Mouse (Mus musculus) forebrain, embryonic 12.5 days (tissue): ENCODE measurements around the gene Tmem171. TPM values are rescaled to one million over a fixed set of nuclear protein-coding genes. Genes with fewer than 3 reads are reported as not detected.

ENCODE experiments used
- ATAC-seq: fragments of 200-750 bp; cut with Nextera tagmentation; 2 replicates; pipeline ENCODE4 v1.8.0; 2017; ENCODE audit warnings: moderate TSS enrichment; ENCODE audit not compliant: low FRiP score
- H3K27ac ChIP-seq: fragments of 300-500 bp; sonication (generic); 2 replicates; pipeline ENCODE4 v1.5.1; 2016; ENCODE audit warnings: mild to moderate bottlenecking
- H3K27me3 ChIP-seq: fragments of 300-500 bp; sonication (generic); 2 replicates; pipeline ENCODE4 v1.6.1; 2016; ENCODE audit warnings: mild to moderate bottlenecking
- H3K36me3 ChIP-seq: fragments of 300-500 bp; sonication (generic); replicated peaks from 2 replicates; pipeline ENCODE4 v1.6.1; 2016; ENCODE audit warnings: mild to moderate bottlenecking
- H3K4me1 ChIP-seq: fragments of 300-500 bp; sonication (generic); 2 replicates; pipeline ENCODE4 v1.6.1; 2016
- H3K4me2 ChIP-seq: fragments of 300-500 bp; sonication (generic); 2 replicates; pipeline ENCODE4 v1.6.1; 2016; ENCODE audit warnings: mild to moderate bottlenecking, moderate library complexity
- H3K4me3 ChIP-seq: fragments of 300-500 bp; sonication (generic); replicated peaks from 2 replicates; pipeline ENCODE4 v1.5.1; 2016; ENCODE audit warnings: mild to moderate bottlenecking
- H3K9ac ChIP-seq: fragments of 300-500 bp; sonication (generic); 2 replicates; pipeline ENCODE4 v1.6.1; 2016; ENCODE audit warnings: mild to moderate bottlenecking
- H3K9me3 ChIP-seq: fragments of 300-500 bp; sonication (generic); 2 replicates; pipeline ENCODE4 v1.6.1; 2016
- WGBS: fragments of 180-500 bp; shearing (Covaris S2); methylation state at CpG from one replicate; pipeline ENCODE4 v1.1.7; 2016; 5-methylcytosine and 5-hydroxymethylcytosine counted together
- polyA plus RNA-seq: library from polyadenylated mRNA; unstranded; fragments of >200 nt; fragmentation: Nextera tagmentation; extraction: Ambion mirVana; gene quantifications from 2 replicates; pipeline ENCODE4 v1.2.1, GENCODE M21; 2016

The Tmem171 gene
- polyA plus RNA-seq, 1 experiment from 2014 or later = not detected

DNA sequence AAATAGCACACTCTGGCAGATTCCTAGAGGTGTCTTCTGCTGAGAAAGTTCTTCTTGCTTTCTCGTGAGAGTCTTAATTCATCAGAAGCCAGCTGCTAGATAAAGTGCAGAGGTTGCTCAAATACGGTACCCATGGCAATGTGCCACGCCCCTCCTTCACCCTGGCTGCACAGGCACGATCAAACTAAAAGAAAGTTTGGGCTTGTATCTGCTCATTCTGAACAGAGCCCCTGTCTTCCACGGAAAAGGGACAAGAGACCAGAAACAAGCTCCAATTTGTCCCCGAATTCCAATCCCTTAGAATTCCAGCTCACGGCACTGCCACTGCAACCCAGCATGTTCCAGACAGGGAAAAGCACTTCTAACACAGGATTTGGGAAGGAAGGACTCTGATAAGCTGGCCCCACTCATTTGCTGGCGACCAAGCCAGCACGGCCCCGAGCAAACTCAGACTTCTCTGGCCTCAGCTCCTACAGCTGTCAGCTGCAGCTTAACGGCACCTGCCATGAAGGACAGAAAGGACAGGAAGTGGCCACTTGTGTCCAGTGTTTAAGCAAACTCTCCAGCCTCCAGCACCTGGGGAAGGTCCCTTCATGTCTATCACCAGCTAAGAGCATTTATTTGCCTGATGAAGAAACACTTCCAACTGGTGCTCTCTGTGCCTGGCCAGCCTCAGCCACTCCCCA is 4.9 kb downstream of the Tmem171 start:
- Histone ChIP-seq H3K9me3 (no peaks in the 10 kb centered on the region), H3K4me3 (no peak overlapping the region), H3K27ac (no peak overlapping the region), H3K9ac (no peak overlapping the region), H3K4me2 (no peak overlapping the region), H3K36me3 (no peaks in the 10 kb centered on the region), H3K4me1 (peaks cover 10% of the 10 kb centered on the region), H3K27me3 (peaks cover 20% of the 10 kb centered on the region)
- no peak for ATAC-seq
- 82% methylated on average over 11 of the region's 11 CpGs for whole genome bisulfite sequencing

DNA sequence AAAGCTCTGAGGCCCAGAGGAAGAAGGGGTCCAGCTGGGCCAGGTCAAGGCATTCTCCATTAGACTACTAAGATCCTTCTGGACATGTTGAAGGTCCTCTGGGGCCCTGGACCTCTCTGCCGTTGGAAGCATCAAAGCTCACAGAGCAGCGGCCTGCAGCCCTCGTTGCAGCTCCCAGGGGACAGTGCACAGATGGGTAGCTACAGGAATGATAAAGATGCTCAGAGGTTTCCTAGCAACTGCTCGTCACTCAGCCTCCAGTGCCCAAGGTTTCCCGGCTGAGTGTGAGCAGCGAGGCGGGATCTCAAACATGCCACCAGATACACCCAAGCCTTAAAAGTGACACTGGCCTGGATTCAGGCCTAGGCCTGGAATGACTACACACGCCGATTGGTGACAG is 6.7 kb downstream of the Tmem171 start:
- peaks cover 7% of the 10 kb centered on the region; the same call in 1 of the 2 replicates for H3K4me1 ChIP-seq
- peaks cover 3% of the 10 kb centered on the region; the same call in 1 of the 2 replicates for H3K27me3 ChIP-seq
- WGBS = 74% methylated on average over 9 of the region's 9 CpGs
- H3K36me3 ChIP-seq = no peaks in the 10 kb centered on the region
- H3K9me3 ChIP-seq = 0 out of 2 replicates have a peak, but pooled peaks cover 3% of the 10 kb centered on the region
- no peak overlapping the region for H3K4me3 ChIP-seq
- no peak overlapping the region for H3K9ac ChIP-seq
- no peak overlapping the region for H3K27ac ChIP-seq
- no peak overlapping the region for H3K4me2 ChIP-seq
- ATAC-seq = no peak

DNA sequence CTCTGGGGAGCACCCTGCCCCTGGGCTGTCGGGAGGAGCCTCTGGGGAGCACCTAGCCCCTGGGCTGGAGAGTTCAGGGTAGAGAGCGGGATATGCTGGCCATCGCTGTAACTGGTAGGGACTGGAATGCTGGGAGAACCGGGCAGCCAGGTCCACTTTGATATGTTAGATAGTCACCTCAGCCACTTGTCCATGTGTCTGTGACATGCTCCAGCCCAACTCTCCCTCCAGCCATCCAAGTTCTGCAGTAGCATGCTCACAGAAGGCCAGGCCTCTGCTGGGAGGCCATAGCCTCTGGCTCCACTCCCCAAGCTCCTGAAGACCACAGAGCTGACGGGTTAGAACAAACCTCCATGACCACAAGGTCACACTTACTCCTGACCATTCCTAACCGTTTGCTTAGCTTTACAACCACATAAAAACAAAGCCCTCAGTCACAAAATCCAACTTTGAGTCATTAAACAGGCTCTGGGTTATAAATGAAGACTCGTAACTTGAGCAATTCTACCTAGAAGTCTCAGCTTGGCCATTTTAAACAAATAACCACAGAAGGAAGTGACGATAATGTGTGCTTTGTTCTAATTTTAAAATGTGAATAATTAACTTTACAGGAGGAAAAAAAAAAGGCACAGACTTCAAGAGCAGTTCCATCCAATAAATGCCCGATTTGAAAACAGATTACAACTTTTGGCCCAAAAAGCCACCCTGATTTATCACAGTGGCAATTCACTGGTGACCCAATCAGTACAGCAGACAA is 10.3 kb downstream of the Tmem171 start:
- H3K36me3 ChIP-seq = no peaks in the 10 kb centered on the region
- 87% methylated on average over 9 of the region's 9 CpGs for WGBS
- H3K4me3 ChIP-seq = no peak overlapping the region
- H3K27me3 ChIP-seq = no peaks in the 10 kb centered on the region
- H3K9ac ChIP-seq = no peak overlapping the region
- no peak for ATAC-seq
- no peak overlapping the region for H3K27ac ChIP-seq
- 0 out of 2 replicates have a peak, but pooled peaks cover 3% of the 10 kb centered on the region for H3K9me3 ChIP-seq
- peaks cover 7% of the 10 kb centered on the region; the same call in 1 of the 2 replicates for H3K4me1 ChIP-seq
- no peak overlapping the region for H3K4me2 ChIP-seq

DNA sequence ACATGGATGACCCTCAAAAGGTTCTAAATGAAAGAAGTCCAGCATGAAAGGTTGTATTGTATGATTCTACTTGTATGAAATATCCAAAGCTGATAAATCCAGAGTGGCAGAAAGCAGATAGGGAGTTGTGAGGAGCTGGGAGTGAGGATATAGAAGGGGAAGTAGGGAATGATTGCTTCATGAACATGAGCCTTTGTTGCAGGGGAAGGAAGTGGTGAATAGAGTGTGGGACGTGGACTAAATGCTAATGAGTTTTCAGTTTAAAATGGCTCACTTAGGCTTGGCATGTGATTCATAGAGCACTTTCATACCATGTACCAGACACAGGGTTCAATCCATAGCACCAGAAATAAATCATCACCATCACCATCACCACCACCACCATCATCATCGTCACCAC is 11.2 kb downstream of the Tmem171 start:
- 0 out of 2 replicates have a peak, but pooled peaks cover 3% of the 10 kb centered on the region for H3K9me3 ChIP-seq
- no peak overlapping the region for H3K9ac ChIP-seq
- ATAC-seq = no peak
- WGBS = 89% methylated on average over 2 of the region's 2 CpGs
- no peaks in the 10 kb centered on the region; the same call in 1 of the 2 replicates for H3K27me3 ChIP-seq
- no peak overlapping the region for H3K4me2 ChIP-seq
- no peak overlapping the region for H3K4me3 ChIP-seq
- peaks cover 7% of the 10 kb centered on the region; the same call in 1 of the 2 replicates for H3K4me1 ChIP-seq
- no peak overlapping the region for H3K27ac ChIP-seq
- H3K36me3 ChIP-seq = no peaks in the 10 kb centered on the region

DNA sequence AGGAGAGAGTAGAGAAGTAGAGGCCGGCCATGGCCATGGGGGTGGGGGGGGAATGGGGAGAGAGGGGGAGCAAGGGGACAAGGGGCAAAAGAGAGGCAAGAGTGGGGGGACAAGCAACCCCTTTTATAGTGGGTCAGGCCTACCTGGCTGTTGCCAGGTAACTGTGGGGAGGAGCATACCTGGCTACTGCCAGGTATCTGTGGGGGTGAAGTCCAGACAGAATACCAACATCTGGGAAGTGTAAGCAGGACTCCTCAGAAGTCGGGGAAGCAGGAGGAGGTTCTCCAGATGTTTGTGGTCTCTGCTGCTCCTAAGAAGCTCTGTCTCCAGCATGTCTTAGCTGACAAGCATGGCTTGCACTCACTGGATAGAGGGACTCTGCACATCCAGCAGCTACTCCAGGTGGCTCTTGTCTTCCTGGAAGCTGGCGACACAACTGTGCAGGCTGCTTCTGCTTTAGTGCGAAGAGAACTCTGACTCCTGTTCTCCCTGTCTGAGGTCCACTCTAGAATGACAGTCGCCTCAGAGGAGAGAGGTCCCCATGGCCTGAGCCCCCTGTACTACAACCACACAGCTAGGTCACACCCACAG is 14.1 kb downstream of the Tmem171 start:
- no peaks in the 10 kb centered on the region for H3K36me3 ChIP-seq
- ATAC-seq = no peak
- H3K9me3 ChIP-seq = 0 out of 2 replicates have a peak, but pooled peaks cover 3% of the 10 kb centered on the region
- H3K27me3 ChIP-seq = no peaks in the 10 kb centered on the region; the same call in 1 of the 2 replicates
- no peaks in the 10 kb centered on the region for H3K4me1 ChIP-seq
- no peak overlapping the region for H3K4me3 ChIP-seq
- H3K27ac ChIP-seq = no peak overlapping the region
- no peak overlapping the region for H3K4me2 ChIP-seq
- 86% methylated on average over 5 of the region's 5 CpGs for WGBS
- H3K9ac ChIP-seq = no peak overlapping the region

DNA sequence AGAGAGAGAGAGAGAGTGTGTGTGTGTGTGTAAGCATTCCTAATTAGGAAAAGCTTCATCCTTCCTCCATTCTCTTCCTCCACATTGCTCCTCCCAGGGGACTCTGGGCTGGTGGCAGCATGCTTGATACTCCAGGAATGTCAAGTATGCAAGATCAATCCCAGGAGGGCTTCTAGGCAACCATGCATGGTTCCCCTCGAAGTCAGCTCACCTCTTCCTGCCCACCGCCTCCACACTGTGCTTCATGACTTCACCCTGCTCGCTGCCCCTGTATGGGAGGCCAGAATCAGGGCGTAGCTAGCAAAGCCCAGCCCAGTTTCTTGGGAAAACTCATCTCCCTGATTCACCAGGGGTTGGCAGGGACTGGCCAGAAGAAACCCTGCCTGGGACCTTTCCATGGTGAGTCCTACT is 15.0 kb downstream of the Tmem171 start:
- no peaks in the 10 kb centered on the region; the same call in 1 of the 2 replicates for H3K27me3 ChIP-seq

DNA sequence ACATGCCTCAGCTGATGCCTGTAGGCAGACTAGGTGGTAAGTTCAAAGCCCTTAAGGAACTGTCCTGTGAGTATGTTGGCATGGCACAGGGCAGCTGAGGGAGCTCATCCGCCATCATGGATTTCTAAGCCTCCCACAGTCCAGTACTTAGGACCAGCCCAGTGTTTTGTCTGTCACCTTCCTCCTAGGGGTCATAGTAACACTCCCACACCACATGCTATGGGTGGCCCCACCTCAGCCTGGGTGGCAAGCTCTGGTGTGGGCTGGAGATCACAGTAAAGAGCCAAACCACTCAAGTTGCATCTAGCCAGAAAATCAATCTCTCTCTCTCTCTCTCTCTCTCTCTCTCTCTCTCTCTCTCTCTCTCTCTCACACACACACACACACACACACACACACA is 15.4 kb downstream of the Tmem171 start:
- Histone ChIP-seq H3K9me3 (0 out of 2 replicates have a peak, but pooled peaks cover 3% of the 10 kb centered on the region), H3K4me1 (no peaks in the 10 kb centered on the region), H3K4me2 (no peak overlapping the region), H3K27ac (no peak overlapping the region), H3K9ac (no peak overlapping the region), H3K4me3 (no peak overlapping the region), H3K36me3 (no peaks in the 10 kb centered on the region), H3K27me3 (no peaks in the 10 kb centered on the region; the same call in 1 of the 2 replicates)
- WGBS = 87% methylated on average over 1 of the region's 1 CpGs
- ATAC-seq = no peak

More for the DNA sequence above, 15.0 kb downstream of the Tmem171 start:
- H3K27ac ChIP-seq = no peak overlapping the region
- H3K4me1 ChIP-seq = no peaks in the 10 kb centered on the region
- 0 out of 2 replicates have a peak, but pooled peaks cover 3% of the 10 kb centered on the region for H3K9me3 ChIP-seq
- no peak overlapping the region for H3K4me3 ChIP-seq
- H3K9ac ChIP-seq = no peak overlapping the region
- ATAC-seq = no peak
- WGBS = 61% methylated on average over 4 of the region's 4 CpGs
- no peak overlapping the region for H3K4me2 ChIP-seq
- no peaks in the 10 kb centered on the region for H3K36me3 ChIP-seq

DNA sequence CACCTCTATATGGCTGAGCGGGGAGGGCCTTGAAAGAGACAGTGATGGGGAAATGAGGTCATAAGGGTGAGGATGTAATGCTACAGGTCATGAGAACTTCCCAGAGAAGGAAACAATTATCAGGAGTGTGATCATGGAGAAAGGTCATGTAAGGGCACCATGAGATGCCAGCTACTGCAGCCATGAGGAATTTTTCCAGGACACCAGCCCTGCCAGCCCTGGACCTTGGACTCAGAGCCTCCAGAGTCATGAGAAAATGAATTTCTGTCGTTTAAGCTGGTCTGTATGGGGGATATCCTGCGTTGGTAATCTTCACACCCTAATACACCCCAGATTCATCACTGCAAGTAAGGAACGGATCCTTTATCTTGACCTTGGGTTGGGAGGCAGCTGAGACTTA is 20.7 kb downstream of the Tmem171 start:
- H3K27ac ChIP-seq = no peak overlapping the region
- no peaks in the 10 kb centered on the region for H3K36me3 ChIP-seq
- 82% methylated on average over 4 of the region's 4 CpGs for WGBS
- no peaks in the 10 kb centered on the region for H3K4me1 ChIP-seq
- H3K9ac ChIP-seq = no peak overlapping the region
- no peak overlapping the region for H3K4me3 ChIP-seq
- no peak overlapping the region for H3K4me2 ChIP-seq
- ATAC-seq = no peak
- H3K27me3 ChIP-seq = no peaks in the 10 kb centered on the region; the same call in 1 of the 2 replicates
- no peaks in the 10 kb centered on the region for H3K9me3 ChIP-seq

DNA sequence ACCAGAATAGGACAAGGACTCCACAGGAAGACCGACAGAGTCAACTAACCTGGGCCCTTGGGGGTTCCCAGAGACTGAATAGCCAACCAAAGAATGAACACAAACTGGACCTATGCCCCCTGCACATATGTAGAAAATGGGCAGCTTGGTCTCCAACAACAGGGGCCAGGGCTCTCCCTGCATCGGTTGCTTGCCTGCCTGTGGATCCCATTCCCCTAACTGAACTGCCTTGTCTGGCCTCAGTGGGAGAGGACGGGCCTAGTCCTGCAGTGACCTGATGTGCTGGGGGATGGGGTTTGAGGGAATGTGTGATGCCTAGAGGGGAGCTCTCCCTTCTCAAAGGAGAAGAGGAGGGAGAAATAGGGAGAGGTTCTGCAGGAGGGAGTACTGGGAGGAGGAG is 25.3 kb downstream of the Tmem171 start:
- 80% methylated on average over 3 of the region's 3 CpGs for WGBS
- ATAC-seq = no peak

DNA sequence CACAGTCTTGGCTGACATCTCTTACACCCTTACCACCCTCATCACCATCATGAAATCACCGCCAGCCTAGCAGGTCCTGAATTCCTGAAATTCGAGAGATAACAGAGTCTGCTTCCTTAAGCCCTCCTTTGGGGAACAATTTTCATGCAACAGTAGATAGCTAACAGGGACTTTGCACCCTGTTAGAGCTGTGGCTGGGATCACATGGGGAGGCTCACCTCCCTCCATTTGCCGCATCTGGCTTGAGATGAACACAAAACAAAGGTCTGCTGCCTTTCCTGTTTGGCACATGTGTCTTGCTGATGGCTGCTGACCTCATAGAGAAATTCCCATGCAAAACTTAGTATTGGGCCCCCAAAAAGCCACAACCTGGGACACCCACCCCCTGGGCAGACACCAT is 27.3 kb downstream of the Tmem171 start:
- Histone ChIP-seq H3K9me3 (no peaks in the 10 kb centered on the region), H3K27me3 (no peaks in the 10 kb centered on the region), H3K4me1 (no peaks in the 10 kb centered on the region), H3K9ac (no peak overlapping the region), H3K36me3 (no peaks in the 10 kb centered on the region), H3K27ac (no peak overlapping the region), H3K4me2 (no peak overlapping the region), H3K4me3 (no peak overlapping the region)
- no peak for ATAC-seq
- 81% methylated on average over 3 of the region's 3 CpGs for WGBS

More for the DNA sequence above, 25.3 kb downstream of the Tmem171 start:
- no peaks in the 10 kb centered on the region for H3K36me3 ChIP-seq
- H3K4me3 ChIP-seq = no peak overlapping the region
- H3K9me3 ChIP-seq = no peaks in the 10 kb centered on the region
- no peaks in the 10 kb centered on the region for H3K27me3 ChIP-seq
- no peak overlapping the region for H3K27ac ChIP-seq
- no peaks in the 10 kb centered on the region for H3K4me1 ChIP-seq
- no peak overlapping the region for H3K9ac ChIP-seq
- no peak overlapping the region for H3K4me2 ChIP-seq

DNA sequence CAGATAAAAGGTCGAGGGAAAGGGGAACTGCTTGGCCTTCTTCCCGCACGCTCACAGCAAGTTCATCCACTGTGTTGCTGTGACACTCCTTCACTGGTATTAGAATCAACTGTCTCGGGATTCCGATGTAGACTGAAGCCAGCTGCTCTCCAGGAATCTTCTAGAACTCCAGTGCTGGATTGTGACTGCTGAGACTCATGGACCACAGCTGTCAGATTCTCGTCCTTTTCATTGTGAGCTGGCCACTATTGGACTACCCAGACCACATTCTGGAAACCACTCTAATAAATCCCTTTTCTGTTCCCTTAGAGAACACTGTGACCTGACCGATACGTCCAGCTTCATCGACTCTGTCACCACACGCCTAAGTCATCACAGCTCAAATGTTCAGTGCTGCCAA is 29.4 kb downstream of the Tmem171 start:
- 93% methylated on average over 10 of the region's 10 CpGs for WGBS
- Histone ChIP-seq H3K4me1 (no peaks in the 10 kb centered on the region), H3K36me3 (no peaks in the 10 kb centered on the region), H3K27me3 (no peaks in the 10 kb centered on the region), H3K4me2 (no peak overlapping the region), H3K4me3 (no peak overlapping the region), H3K9ac (no peak overlapping the region), H3K27ac (no peak overlapping the region), H3K9me3 (no peaks in the 10 kb centered on the region)
- ATAC-seq = no peak

DNA sequence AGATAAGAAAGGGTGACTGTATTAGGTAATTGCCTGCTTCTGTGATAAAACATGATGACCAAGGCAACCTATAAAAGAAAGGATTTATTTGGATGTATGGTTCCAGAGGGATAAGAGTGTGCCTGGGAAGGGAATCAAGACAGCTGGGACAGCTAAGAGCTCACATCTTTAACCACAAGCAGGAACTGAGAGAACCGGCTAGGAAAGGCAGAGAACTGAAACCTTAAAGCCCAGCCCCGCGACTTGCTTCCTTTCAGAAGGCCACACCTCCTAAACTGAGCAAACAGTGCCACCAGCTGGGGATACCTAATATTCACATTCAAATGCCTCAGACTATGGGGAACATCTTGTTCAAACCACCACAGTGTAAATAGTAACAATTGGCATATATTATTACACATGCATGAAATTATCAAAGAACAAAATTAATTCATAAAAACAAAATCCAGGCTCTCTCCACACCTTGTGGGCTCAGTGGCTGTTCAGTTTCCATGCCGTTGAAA is 32.4 kb downstream of the Tmem171 start:
- WGBS = 89% methylated on average over 4 of the region's 4 CpGs

More for the DNA sequence above, 32.4 kb downstream of the Tmem171 start:
- Histone ChIP-seq H3K9me3 (no peaks in the 10 kb centered on the region), H3K4me2 (no peak overlapping the region), H3K4me1 (no peaks in the 10 kb centered on the region), H3K27me3 (no peaks in the 10 kb centered on the region), H3K36me3 (no peaks in the 10 kb centered on the region), H3K27ac (no peak overlapping the region), H3K4me3 (no peak overlapping the region), H3K9ac (no peak overlapping the region)
- no peak for ATAC-seq
